Mouse (Mus musculus): ENCODE measurements around the gene Add3. TPM values are rescaled to one million over a fixed set of nuclear protein-coding genes. Genes with fewer than 3 reads are reported as not detected.
"Not testable (repeated sequence)": the region's sequence is repeated elsewhere in the genome, so short reads cannot be mapped to it uniquely, and the experiment has no call there.

Gene Add3
- total RNA-seq, 2 experiments from 2014 or later = 89.0 to 102 TPM

GRCm38 (mm10) chr19:53215352-53215751, 75.1 kb downstream of the Add3 start:
- intact Hi-C loops (cut with DNase I) = no loop called here
- DNase-seq (ENCODE audit: low spot score in 2 of 2) = no peak

DNA sequence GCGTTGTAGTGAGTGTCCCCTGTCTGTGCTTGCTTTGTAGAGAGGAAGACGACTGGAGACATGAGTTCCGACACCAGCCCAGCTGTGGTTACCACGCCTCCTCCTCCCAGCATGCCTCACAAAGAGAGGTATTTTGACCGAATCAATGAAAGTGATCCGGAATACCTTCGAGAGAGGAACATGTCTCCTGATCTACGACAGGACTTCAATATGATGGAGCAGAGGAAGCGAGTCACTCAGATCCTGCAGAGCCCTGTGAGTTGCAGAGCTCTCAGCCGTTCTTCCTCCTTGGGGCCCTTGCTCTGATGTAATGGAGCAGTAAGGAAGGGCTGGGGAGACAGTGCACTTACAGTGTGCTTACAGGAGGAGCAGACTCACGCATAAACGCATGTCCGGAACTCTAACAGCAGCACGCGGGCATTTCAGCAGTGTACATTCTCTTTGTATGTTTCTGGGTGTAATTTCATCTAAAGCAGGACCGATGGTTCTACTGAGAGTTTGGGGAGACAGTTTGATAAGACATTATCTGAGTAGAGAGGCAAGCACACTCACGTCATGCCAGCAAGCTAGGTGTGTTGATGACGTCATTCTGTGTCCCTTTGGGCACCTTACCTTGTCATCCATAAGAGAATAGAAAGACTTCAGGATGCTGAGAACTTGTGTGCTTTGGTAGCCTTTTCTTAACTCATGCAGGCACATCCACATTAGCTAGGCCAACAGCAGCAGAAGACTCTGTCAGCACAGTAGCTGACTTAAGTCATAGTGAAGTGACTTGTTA, 76.7 kb downstream of the Add3 start:
- intact Hi-C loops (cut with DNase I) = no loop called here
- DNase-seq (ENCODE audit: low spot score in 2 of 2) = no peak

- intact Hi-C loops (cut with DNase I) = no loop called here
- no peak for DNase-seq (ENCODE audit: low spot score in 2 of 2)
These were observed 77.6 kb downstream of the Add3 start for GRCm38 (mm10) chr19:53217837-53218236.

DNA sequence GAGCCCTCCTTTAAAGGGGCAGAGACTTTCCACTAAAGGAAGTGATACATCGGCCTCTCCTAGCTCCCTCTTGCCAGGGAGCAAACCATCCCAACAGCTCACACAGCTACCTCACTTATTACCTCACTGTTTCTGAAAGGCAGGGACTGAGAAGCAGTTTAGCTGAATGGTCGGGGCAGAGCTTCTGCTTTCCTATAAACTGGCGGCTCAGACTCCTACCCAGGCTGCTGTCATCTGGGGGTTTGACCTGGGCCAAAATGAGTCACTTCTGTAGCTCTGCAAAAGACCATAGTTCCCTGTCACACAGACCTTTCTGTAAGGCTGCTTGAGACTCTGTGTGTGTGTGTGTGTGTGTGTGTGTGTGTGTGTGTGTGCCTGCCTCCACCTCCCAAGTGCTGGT, 79.1 kb downstream of the Add3 start:
- no peak for DNase-seq (ENCODE audit: low spot score in 2 of 2)
- intact Hi-C loops (cut with DNase I) = no loop called here

GRCm38 (mm10) chr19:53221186-53221585, 80.9 kb downstream of the Add3 start:
- intact Hi-C loops (cut with DNase I) = no loop called here

DNA sequence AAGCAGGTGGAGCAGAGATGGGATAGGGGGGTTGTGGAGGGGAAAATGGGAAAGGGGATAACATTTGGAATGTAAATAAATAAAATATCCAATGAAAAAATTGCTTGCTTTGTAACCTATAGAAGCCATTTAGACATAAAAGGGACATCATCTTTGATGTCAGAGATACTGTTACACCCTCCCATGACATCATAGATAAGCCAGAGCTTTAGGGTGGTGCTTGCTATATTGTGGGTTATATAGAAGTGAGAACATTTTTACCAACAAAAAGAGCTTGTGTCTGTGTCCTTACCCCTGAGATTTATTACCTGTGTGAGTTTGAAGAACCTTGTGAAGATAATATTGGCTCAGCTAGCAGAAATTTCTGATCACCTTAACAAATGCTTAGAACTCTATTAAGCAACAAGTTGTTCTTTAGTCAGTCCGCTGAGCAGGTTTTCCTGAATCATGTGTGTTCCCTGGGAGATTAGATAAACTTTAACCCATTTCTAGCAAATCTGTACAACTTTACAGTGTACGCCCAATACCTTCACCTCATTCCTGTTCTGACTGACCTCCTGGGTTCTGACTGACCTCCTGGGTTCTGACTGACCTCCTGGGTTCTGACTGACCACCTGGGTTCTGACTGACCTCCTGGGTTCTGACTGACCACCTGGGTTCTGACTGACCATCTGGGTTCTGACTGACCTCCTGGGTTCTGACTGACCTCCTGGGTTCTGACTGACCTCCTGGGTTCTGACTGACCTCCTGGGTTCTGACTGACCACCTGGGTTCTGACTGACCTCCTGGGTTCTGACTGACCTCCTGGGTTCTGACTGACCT, 85.2 kb downstream of the Add3 start:
- intact Hi-C loops (cut with DNase I) = not testable (repeated sequence)

More at GRCm38 (mm10) chr19:53221186-53221585, 80.9 kb downstream of the Add3 start:
- no peak for DNase-seq (ENCODE audit: low spot score in 2 of 2)

GRCm38 (mm10) chr19:53226651-53227050, 86.4 kb downstream of the Add3 start:
- intact Hi-C loops (cut with DNase I) = no loop called here
- no peak for DNase-seq (ENCODE audit: low spot score in 2 of 2)

More for the DNA sequence above, 85.2 kb downstream of the Add3 start:
- not testable (repeated sequence) for DNase-seq (ENCODE audit: low spot score in 2 of 2)

GRCm38 (mm10) chr19:53228064-53228794, 88.0 kb downstream of the Add3 start:
- DNase-seq (ENCODE audit: low spot score in 2 of 2) = peak in 1 of 2 experiments; percentile 17
- intact Hi-C loops (cut with DNase I) = no loop called here

GRCm38 (mm10) chr19:53230942-53231815, 90.9 kb downstream of the Add3 start:
- intact Hi-C loops (cut with DNase I) = no loop called here

GRCm38 (mm10) chr19:53233586-53233985, 93.3 kb downstream of the Add3 start:
- DNase-seq (ENCODE audit: low spot score in 2 of 2) = no peak
- intact Hi-C loops (cut with DNase I) = no loop called here

More at GRCm38 (mm10) chr19:53230942-53231815, 90.9 kb downstream of the Add3 start:
- DNase-seq (ENCODE audit: low spot score in 2 of 2) = no peak

- no peak for DNase-seq (ENCODE audit: low spot score in 2 of 2)
- intact Hi-C loops (cut with DNase I) = loop anchor here (5.0 kb wide), 1 partner anchor 100 kb away; the partner anchor contains the start of gene Add3
These were observed 101.6 kb downstream of the Add3 start for GRCm38 (mm10) chr19:53241806-53242205.

GRCm38 (mm10) chr19:53243956-53244355, 103.7 kb downstream of the Add3 start:
- intact Hi-C loops (cut with DNase I) = loop anchor here (5.0 kb wide), 1 partner anchor 102 kb away; the partner anchor contains the start of gene Add3
- DNase-seq (ENCODE audit: low spot score in 2 of 2) = peak in 1 of 2 experiments; percentile 42

- intact Hi-C loops (cut with DNase I) = loop anchor here (5.0 kb wide), 2 partner anchors 65 to 240 kb away; partner anchors contain the start of gene Mxi1
- no peak for DNase-seq (ENCODE audit: low spot score in 2 of 2)
These were observed 107.3 kb downstream of the Add3 start for GRCm38 (mm10) chr19:53247558-53247957.

- peak; percentile 59 to 75 for DNase-seq (ENCODE audit: low spot score in 2 of 2)
- intact Hi-C loops (cut with DNase I) = loop anchor here (1.0 to 5.0 kb wide), 4 partner anchors 64 to 241 kb away; partner anchors contain the start of gene Mxi1
These were observed 107.8 kb downstream of the Add3 start for GRCm38 (mm10) chr19:53248023-53248494.

GRCm38 (mm10) chr19:53251015-53251414, 110.8 kb downstream of the Add3 start:
- intact Hi-C loops (cut with DNase I) = no loop called here
- DNase-seq (ENCODE audit: low spot score in 2 of 2) = no peak

DNA sequence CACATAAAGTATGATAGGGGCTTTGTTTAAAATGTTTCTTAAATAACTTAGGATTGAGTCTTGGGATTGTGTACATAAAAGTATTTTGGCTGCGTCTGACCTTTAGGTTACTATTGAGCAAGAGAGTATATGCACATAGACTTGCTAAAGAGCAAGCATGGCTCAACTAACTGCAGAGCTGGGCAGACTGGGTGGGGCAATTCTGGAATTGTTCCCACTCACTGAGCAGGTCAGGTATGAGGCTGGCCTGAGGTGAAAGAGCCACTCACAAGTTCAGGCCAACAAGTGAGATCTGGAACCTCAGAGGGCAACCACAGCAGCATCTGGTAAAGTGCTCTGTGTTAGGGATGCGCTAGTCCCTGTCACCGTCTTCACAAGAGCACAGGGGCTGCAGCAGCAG, 111.4 kb downstream of the Add3 start:
- intact Hi-C loops (cut with DNase I) = no loop called here
- no peak for DNase-seq (ENCODE audit: low spot score in 2 of 2)

- intact Hi-C loops (cut with DNase I) = no loop called here
- no peak for DNase-seq (ENCODE audit: low spot score in 2 of 2)
These were observed 112.1 kb downstream of the Add3 start for GRCm38 (mm10) chr19:53252111-53253028.

All from left cerebral cortex, postnatal 14 days (tissue).